Mouse (Mus musculus) right cerebral cortex, postnatal 14 days (tissue): Measurements from ENCODE around the gene Chmp3.

Experiments used
- DNase-seq: peaks from one replicate; pipeline ENCODE4 v3.0.0; 2022

Gene Chmp3

DNA sequence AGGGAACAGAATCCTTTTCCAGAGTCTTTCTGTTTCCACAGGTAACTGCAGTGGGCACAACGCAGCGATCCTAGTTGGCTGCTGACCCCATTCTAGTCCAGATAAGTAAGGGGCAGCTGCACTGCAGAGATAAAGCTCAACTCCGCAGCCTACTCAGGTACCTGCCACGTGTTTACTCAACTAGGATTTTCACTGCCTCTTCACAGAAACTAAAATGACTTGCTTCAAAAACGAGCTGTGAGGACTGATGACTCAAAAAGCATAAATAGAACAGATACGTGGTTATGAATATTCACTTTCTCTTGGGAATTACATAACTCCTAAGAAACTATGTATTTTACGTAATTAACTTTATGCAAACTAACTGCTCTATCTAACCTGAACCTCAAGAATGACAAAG, 66.4 kb downstream of the Chmp3 start:
- no peak for DNase-seq

DNA sequence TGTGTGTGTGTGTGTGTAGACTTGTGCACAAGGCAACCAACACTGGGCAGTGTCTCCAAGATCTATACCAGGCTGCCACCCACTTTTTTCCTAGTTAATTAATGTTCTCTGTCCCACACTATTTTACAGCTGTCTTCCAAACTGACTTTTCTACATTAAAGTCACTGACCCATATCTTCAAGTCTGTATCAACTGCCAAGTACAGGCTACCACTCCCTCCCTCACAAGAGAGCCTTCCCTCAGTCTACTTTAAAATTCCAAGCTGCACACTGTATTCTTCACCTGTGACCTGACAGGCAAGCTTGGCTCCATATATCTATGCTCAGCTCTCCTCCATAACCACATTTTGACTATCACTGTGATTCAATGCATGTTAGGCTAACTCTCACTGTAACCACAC, 69.6 kb downstream of the Chmp3 start:
- DNase-seq, result no peak

DNA sequence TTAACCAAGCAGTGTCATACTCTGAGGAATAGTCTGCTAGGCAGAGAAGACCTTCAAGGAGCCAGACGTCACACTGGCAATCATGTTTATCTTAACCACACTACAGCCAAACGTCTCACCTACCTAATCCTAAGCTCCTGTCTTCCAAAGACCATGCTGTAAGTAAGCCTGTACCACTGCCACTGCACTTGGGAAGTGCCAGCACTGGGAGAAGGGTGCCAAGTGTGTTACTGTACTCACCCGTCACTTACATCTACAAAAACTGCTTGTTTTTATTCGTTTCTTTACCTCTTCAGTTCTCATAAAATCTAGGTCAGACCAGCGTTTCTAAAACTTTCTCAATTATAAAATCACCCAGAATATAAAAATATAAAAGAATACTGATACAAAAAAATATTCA, 73.4 kb downstream of the Chmp3 start:
- DNase-seq, result no peak

DNA sequence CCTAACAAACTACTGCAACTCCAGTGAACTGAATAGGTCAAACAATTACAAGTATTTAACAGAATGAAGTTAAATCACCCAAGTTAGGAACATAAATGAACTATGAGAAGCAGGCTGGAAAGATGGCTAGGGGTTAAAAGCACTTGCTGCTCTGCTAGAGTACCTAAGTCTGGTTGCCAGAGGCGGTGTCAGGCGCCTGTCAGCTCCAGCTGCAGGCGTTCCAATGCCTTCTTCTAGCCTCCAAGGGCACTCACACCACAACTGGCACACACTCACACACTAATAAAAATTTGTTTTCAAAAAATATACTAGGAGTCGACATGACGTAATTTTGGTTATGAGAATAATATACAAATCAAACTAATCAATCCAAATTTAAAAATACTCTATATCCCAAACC, 78.0 kb downstream of the Chmp3 start:
- DNase-seq, result no peak

DNA sequence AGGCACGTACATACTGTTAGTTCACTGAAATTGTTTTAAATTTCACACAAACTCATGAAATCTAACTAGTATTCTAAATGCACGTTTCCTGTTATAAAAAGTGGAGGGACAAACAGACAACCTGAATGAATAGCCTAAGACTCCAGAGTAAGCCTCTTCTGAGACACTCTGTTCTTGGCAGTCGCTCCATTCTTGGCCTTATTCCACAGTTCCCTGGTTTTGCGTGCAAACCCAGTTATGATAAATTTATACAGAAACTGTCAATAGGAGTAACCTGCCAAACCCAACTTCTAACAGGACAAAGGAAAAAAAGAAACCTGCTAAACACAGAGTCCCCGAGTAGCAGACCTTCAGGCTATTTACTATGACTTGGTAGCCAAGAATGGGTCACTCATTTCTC, 78.4 kb downstream of the Chmp3 start:
- no peak for DNase-seq

DNA sequence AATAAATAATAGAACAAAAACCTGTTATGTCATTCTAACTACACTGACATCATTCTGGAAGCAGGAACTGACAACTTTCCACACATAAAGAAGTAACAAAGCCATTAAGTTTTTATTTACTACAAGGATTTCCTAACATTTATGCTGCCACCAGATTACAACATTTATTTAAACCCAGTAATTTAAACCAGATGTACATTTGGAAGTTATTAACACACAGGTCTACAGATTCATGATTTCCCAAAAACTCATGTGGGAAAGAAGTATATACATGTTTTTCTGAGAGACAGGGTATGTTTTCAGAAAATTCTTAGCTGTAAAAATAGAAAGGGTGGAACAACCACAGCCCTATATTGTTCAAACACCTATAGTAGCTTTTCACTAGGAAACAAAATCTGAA, 81.1 kb downstream of the Chmp3 start:
- DNase-seq, result no peak

DNA sequence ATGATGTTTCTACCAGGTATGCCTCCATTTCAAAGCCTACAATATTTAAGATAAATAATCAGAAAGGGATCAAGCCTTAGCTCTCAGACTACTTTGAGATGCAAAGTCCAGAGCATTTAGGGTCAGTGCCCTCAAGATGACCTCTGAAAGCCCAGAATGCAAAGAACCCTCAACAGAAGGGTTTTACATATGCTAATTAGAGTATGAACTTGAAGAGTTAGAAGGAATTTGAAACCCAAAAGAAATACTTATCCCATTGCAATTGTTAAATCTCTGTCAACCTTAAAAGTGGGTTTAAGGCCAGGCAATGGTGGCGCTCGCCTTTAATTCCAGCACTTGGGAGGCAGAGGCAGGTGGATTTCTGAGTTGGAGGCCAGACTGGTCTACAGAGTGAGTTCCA, 82.4 kb downstream of the Chmp3 start:
- no peak for DNase-seq

DNA sequence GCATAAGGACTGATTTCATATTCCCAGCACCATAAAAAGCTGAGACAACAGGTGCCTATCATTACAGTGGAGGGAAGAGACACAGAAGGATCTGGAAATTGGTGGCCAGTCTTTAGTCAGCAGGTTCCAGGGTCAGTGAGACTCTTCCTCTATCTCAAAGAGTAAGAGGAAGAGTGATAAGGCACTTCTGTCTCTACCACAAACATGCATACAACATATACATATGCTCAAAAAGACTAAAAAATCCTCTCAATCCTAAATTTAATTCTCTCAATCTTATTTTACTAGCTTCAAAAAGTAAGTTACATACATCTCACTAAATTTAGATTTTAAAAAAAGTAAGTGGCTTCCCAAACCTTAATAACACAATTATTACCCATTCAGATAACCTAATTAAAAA, 83.7 kb downstream of the Chmp3 start:
- DNase-seq, result no peak

DNA sequence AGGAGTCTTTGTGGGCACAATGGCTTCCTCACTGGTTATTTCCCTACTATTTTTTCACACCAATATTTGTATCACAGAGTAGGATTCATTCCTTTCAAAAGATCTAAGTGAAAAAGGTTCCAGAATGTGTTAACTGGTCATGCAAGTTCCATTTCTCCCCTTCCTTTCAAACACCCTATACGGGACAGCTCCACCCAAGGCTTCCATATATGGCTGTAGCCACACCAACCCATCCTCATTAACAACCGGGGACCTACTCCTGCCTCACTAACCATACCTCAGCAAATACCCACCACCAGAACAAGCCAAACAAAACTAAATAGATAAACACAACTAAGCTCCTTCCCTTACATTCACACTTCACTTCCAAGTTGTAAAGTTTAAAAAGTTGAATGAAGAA, 87.6 kb downstream of the Chmp3 start:
- DNase-seq, result no peak

DNA sequence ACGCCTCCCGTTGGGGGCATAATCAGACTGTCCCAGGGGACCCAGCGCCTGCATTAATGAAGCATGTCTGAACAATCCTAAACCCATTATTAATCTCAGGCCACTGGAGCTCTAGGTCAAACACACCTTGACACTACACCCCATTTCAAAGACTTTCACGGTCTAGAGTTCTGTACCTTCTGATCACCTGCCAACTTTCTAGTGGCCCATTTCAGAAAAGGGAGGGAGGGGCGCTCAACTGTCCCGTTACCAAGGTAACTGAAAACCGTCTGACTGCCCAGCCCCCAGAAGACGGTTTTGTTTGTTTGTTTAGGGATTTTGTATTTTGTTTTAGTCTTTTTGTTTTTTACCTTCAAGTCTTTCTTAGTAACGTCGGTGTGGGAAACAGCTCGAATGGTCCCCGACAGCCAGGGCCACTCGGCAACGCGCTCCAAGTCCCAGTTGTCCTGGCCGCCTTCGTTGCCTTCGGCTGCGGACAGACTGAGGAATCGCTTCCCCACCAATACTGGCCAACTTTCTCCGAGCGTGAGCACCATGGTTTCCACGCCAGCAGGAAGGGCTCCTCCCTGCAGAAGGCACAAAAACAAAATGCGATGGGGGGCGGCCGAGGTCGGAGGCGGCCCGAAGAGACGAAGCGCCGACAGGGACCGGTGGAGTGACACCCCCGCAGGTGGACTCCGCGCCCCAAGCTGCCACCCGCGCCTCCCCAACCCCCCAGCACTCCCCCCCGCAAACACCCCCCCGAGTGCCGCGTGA, 88.3 kb downstream of the Chmp3 start:
- DNase-seq, result peak; percentile 35
